Mouse (Mus musculus): Measurements from ENCODE around the gene Rcbtb2. TPM values are rescaled to one million over a fixed set of nuclear protein-coding genes. Genes with fewer than 3 reads are reported as not detected.
A peak's percentile ranks its signal among the peaks of the same experiment; 100 is the strongest.

The Rcbtb2 gene
- polyA plus RNA-seq, 1 experiment, result 169 TPM

DNA sequence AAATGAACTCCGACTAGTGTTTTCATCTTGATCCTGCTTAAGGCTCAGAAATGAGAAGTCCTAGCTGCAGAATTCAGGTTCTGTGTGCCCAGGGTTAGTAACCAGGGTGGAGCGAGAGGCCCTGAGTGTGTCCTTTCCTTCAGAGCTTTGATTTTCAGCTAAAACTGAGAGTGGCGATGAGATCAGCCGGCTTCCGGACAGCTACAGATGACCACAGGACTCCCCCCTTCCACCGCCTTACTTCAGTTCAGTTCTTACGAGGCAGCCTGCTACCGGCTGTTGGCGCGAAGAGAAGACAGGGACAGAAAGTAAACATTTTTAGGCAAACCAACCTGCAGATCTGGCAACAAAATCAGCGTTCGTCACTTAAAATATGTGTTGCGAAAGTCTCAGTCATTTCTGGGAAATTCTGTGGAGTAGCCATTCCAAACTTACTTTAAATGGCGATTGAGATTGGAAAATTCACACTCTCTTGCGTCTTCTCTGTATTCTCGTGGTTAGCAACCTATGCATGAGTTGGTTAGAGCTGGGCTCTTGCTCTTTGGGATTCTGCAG is 9.1 kb downstream of the Rcbtb2 start:
- no peaks in the 10 kb centered on the region for H3K27me3 ChIP-seq (ENCODE audit: control insufficient read depth, insufficient read depth, low read length)
- DNase-seq, result no peak
- no peaks in the 10 kb centered on the region for H3K36me3 ChIP-seq (ENCODE audit: control insufficient read depth, insufficient read depth, low read length)
- H3K4me1 ChIP-seq (replicated peaks; ENCODE audit: control insufficient read depth, insufficient read depth, low read length), result peaks cover 7% of the 10 kb centered on the region; the same call in 1 of the 2 replicates
- H3K4me3 ChIP-seq (ENCODE audit: control insufficient read depth, insufficient read depth, low read length), result no peak overlapping the region
- H3K27ac ChIP-seq (ENCODE audit: control insufficient read depth, insufficient read depth, low read length), result no peak overlapping the region
- WGBS, result 96% methylated on average over 16 of the region's 16 CpGs
- TF ChIP-seq CTCF (IDR thresholded peaks at IDR 0.05; ENCODE audit: borderline replicate concordance, control insufficient read depth, extremely low read depth, insufficient read depth, low read length, poor library complexity) (no peak), POLR2A (IDR thresholded peaks at IDR 0.05; ENCODE audit: control insufficient read depth, extremely low read depth, insufficient read depth, low read length, poor library complexity) (no peak)

DNA sequence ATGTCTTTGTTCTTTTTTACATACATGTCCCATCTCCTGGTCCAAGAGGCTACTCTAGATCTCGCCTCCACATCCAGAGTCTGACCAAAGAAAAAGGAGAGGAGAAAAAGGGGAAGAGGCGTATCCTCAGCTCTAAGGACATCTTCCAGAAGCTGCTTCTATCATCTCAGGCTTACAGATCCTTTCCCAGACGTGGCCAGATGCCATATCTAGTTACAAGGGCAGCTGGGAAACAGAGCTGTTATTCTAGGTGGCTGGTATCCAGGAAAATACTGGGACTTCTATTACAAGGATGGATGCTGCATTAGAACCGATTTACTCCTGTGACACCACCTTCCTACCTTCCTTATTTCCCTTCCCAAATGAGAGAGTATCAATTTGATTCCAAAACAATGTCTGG is 9.9 kb downstream of the Rcbtb2 start:
- no peak overlapping the region for H3K27ac ChIP-seq (ENCODE audit: control insufficient read depth, insufficient read depth, low read length)
- no peak for DNase-seq
- no peak overlapping the region for H3K4me3 ChIP-seq (ENCODE audit: control insufficient read depth, insufficient read depth, low read length)
- no peaks in the 10 kb centered on the region for H3K27me3 ChIP-seq (ENCODE audit: control insufficient read depth, insufficient read depth, low read length)
- 95% methylated on average over 4 of the region's 4 CpGs for WGBS
- no peak for TF ChIP-seq CTCF (IDR thresholded peaks at IDR 0.05; ENCODE audit: borderline replicate concordance, control insufficient read depth, extremely low read depth, insufficient read depth, low read length, poor library complexity)
- no peak for TF ChIP-seq POLR2A (IDR thresholded peaks at IDR 0.05; ENCODE audit: control insufficient read depth, extremely low read depth, insufficient read depth, low read length, poor library complexity)
- H3K36me3 ChIP-seq (ENCODE audit: control insufficient read depth, insufficient read depth, low read length), result no peaks in the 10 kb centered on the region
- H3K4me1 ChIP-seq (replicated peaks; ENCODE audit: control insufficient read depth, insufficient read depth, low read length), result peaks cover 7% of the 10 kb centered on the region; the same call in 1 of the 2 replicates

DNA sequence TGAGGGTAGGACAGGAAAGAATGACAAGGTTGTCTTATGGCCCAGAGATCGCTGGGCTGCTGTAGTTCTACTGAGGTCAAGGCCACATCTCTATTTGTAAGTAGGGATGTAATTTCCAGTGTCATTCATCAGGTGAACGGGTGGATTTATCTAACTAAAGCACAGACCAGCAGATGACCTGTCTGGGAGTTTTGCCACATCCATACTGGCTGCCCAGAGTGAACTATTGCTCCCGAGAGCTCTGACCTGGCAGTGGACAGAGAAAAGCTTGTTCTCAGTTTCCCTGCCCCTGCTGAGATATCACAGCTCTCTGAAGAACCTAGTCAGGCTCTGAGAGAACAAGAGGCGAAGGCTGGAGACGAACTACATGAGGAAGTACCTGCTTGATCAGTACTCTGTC is 14.4 kb downstream of the Rcbtb2 start:
- no peak for DNase-seq
- no peak for TF ChIP-seq POLR2A (IDR thresholded peaks at IDR 0.05; ENCODE audit: control insufficient read depth, extremely low read depth, insufficient read depth, low read length, poor library complexity)
- TF ChIP-seq CTCF (IDR thresholded peaks at IDR 0.05; ENCODE audit: borderline replicate concordance, control insufficient read depth, extremely low read depth, insufficient read depth, low read length, poor library complexity), result no peak
- Histone ChIP-seq H3K27ac (ENCODE audit: control insufficient read depth, insufficient read depth, low read length) (no peak overlapping the region), H3K4me3 (ENCODE audit: control insufficient read depth, insufficient read depth, low read length) (no peak overlapping the region), H3K4me1 (replicated peaks; ENCODE audit: control insufficient read depth, insufficient read depth, low read length) (peaks cover 17% of the 10 kb centered on the region), H3K27me3 (ENCODE audit: control insufficient read depth, insufficient read depth, low read length) (no peaks in the 10 kb centered on the region), H3K36me3 (ENCODE audit: control insufficient read depth, insufficient read depth, low read length) (no peaks in the 10 kb centered on the region)
- WGBS, result 90% methylated on average over 5 of the region's 5 CpGs

DNA sequence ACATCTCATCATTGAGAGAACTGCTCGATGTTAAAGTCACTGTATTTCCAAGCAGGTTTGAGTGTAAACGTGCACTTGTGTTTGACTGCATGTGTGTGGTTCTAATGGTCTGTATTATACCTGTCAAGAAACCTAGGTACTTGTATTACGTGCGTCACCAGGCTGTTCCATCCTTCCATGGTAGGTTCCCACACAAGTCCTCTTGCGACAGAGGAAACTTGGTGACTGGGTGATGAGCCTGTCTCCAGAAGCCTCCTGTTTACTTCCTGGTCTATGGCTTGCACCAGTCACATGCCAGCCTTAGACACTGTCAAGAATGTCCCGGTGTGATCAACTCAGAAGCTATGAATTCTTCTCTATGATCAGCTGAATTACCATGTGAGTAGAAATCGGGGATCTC is 15.6 kb downstream of the Rcbtb2 start:
- no peak for DNase-seq
- WGBS, result 90% methylated on average over 7 of the region's 7 CpGs
- Histone ChIP-seq H3K27me3 (ENCODE audit: control insufficient read depth, insufficient read depth, low read length) (no peaks in the 10 kb centered on the region), H3K4me1 (replicated peaks; ENCODE audit: control insufficient read depth, insufficient read depth, low read length) (peaks cover 17% of the 10 kb centered on the region), H3K36me3 (ENCODE audit: control insufficient read depth, insufficient read depth, low read length) (no peaks in the 10 kb centered on the region), H3K27ac (ENCODE audit: control insufficient read depth, insufficient read depth, low read length) (no peak overlapping the region), H3K4me3 (ENCODE audit: control insufficient read depth, insufficient read depth, low read length) (no peak overlapping the region)
- no peak for TF ChIP-seq POLR2A (IDR thresholded peaks at IDR 0.05; ENCODE audit: control insufficient read depth, extremely low read depth, insufficient read depth, low read length, poor library complexity)
- no peak for TF ChIP-seq CTCF (IDR thresholded peaks at IDR 0.05; ENCODE audit: borderline replicate concordance, control insufficient read depth, extremely low read depth, insufficient read depth, low read length, poor library complexity)

DNA sequence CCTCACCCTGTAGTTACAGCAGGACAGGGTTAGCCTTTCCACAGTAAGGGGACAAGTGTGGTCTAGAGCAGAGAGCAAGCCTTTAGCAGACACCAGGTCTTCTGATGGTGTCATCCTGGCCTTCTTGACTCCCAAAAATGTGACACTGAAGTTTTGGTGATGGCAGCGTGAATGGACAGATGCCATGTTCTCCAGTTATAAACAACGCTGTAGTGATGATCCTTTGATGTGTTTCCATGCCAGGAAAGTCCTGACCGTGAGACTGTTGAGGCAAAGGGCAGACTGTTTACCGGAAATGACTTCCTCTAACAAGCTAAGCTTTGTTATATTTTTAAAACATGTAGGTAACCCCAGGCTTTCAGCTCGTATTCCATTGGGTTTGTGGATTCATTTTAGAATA is 17.0 kb downstream of the Rcbtb2 start:
- Histone ChIP-seq H3K4me3 (ENCODE audit: control insufficient read depth, insufficient read depth, low read length) (no peak overlapping the region; the same call in 1 of the 2 replicates), H3K27me3 (ENCODE audit: control insufficient read depth, insufficient read depth, low read length) (no peaks in the 10 kb centered on the region), H3K4me1 (replicated peaks; ENCODE audit: control insufficient read depth, insufficient read depth, low read length) (peaks cover 19% of the 10 kb centered on the region), H3K36me3 (ENCODE audit: control insufficient read depth, insufficient read depth, low read length) (no peaks in the 10 kb centered on the region), H3K27ac (ENCODE audit: control insufficient read depth, insufficient read depth, low read length) (peak overlapping the region; percentile 62)
- WGBS, result 33% methylated on average over 5 of the region's 5 CpGs
- no peak for DNase-seq
- TF ChIP-seq CTCF (IDR thresholded peaks at IDR 0.05; ENCODE audit: borderline replicate concordance, control insufficient read depth, extremely low read depth, insufficient read depth, low read length, poor library complexity) (no peak), POLR2A (IDR thresholded peaks at IDR 0.05; ENCODE audit: control insufficient read depth, extremely low read depth, insufficient read depth, low read length, poor library complexity) (no peak)

DNA sequence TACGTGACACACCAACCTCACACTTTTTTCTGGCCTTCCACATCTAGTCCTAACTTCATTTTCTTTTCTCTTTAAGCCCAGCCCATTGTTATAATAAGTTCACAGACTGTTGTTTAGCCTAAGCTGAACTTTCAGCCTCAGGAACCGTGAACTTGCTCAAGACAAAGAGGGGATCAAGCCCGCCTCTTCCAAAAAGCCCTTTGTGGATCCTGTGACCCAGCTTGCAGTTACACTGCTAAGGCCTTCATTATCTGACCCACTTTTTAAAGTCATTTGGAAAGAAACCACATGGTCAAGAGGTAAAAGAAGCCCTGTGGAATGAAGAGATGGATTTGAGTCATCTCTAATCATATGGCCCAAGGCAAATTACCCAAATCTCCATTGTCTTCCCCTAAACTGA is 19.0 kb downstream of the Rcbtb2 start:
- no peaks in the 10 kb centered on the region for H3K27me3 ChIP-seq (ENCODE audit: control insufficient read depth, insufficient read depth, low read length)
- DNase-seq, result no peak
- peaks cover 24% of the 10 kb centered on the region for H3K4me1 ChIP-seq (replicated peaks; ENCODE audit: control insufficient read depth, insufficient read depth, low read length)
- 79% methylated on average over 3 of the region's 3 CpGs for WGBS
- H3K36me3 ChIP-seq (ENCODE audit: control insufficient read depth, insufficient read depth, low read length), result no peaks in the 10 kb centered on the region
- H3K27ac ChIP-seq (ENCODE audit: control insufficient read depth, insufficient read depth, low read length), result peak overlapping the region; percentile 80
- TF ChIP-seq POLR2A (IDR thresholded peaks at IDR 0.05; ENCODE audit: control insufficient read depth, extremely low read depth, insufficient read depth, low read length, poor library complexity) (no peak), CTCF (IDR thresholded peaks at IDR 0.05; ENCODE audit: borderline replicate concordance, control insufficient read depth, extremely low read depth, insufficient read depth, low read length, poor library complexity) (no peak)
- H3K4me3 ChIP-seq (ENCODE audit: control insufficient read depth, insufficient read depth, low read length), result no peak overlapping the region

DNA sequence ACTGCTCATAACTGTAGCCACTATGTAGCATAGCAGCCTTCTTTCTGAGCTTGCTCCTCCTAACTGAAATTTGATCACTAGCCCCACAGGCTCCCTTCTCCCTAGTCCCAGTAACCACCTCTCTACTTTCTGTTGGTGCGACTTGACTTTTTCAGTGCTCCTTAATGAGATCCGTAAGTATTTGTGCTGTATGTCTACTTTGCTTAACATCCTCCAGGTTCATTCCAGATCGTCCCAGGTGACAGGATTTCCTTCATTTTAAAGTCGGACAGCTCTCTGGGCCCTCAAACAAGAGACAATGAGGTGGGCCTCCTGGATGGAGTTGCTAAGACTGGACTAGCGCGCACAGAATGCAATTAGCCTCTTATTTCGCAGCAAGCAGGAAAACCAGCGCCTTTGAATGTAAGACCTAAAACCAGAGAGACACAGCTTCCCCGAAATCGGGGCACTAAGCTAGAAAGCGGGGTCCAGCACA is 19.6 kb downstream of the Rcbtb2 start:
- H3K27me3 ChIP-seq (ENCODE audit: control insufficient read depth, insufficient read depth, low read length), result no peaks in the 10 kb centered on the region
- peak overlapping the region; percentile 98 for H3K27ac ChIP-seq (ENCODE audit: control insufficient read depth, insufficient read depth, low read length)
- peaks cover 24% of the 10 kb centered on the region for H3K4me1 ChIP-seq (replicated peaks; ENCODE audit: control insufficient read depth, insufficient read depth, low read length)
- no peak for TF ChIP-seq POLR2A (IDR thresholded peaks at IDR 0.05; ENCODE audit: control insufficient read depth, extremely low read depth, insufficient read depth, low read length, poor library complexity)
- TF ChIP-seq CTCF (IDR thresholded peaks at IDR 0.05; ENCODE audit: borderline replicate concordance, control insufficient read depth, extremely low read depth, insufficient read depth, low read length, poor library complexity), result no peak
- DNase-seq, result no peak
- H3K36me3 ChIP-seq (ENCODE audit: control insufficient read depth, insufficient read depth, low read length), result no peaks in the 10 kb centered on the region
- H3K4me3 ChIP-seq (ENCODE audit: control insufficient read depth, insufficient read depth, low read length), result peak overlapping the region; percentile 94
- 3% methylated on average over 11 of the region's 11 CpGs for WGBS

All from thymus, adult 2 months (tissue).